Mouse (Mus musculus) heart, embryonic 11.5 days (tissue): Measurements from ENCODE around the gene Ism2. TPM values are rescaled to one million over a fixed set of nuclear protein-coding genes. Genes with fewer than 3 reads are reported as not detected.
A peak's percentile ranks its signal among the peaks of the same experiment; 100 is the strongest.

ENCODE experiments used
- ATAC-seq: fragments of 200-750 bp; cut with Nextera tagmentation; replicated peaks from 2 replicates; pipeline ENCODE4 v1.8.0; 2017; ENCODE audit warnings: moderate library complexity; ENCODE audit not compliant: insufficient number of reproducible peaks, low FRiP score, low TSS enrichment
- H3K27ac ChIP-seq: fragments of 300-500 bp; sonication (generic); 2 replicates; pipeline ENCODE4 v1.5.1; 2014; ENCODE audit warnings: mild to moderate bottlenecking, low read depth, low read length
- H3K27me3 ChIP-seq: fragments of 300-500 bp; sonication (generic); 2 replicates; pipeline ENCODE4 v1.6.1; 2014; ENCODE audit warnings: mild to moderate bottlenecking, low read length, mixed read lengths; ENCODE audit not compliant: control insufficient read depth, insufficient read depth
- H3K36me3 ChIP-seq: fragments of 300-500 bp; sonication (generic); 2 replicates; pipeline ENCODE4 v1.6.1; 2014; ENCODE audit warnings: mild to moderate bottlenecking, low read length, moderate library complexity, mixed read lengths; ENCODE audit not compliant: control insufficient read depth, insufficient read depth
- H3K4me1 ChIP-seq: fragments of 300-500 bp; sonication (generic); 2 replicates; pipeline ENCODE4 v1.6.1; 2014; ENCODE audit warnings: low read length; ENCODE audit not compliant: control insufficient read depth, insufficient read depth
- H3K4me2 ChIP-seq: fragments of 300-500 bp; sonication (generic); 2 replicates; pipeline ENCODE4 v1.6.1; 2014; ENCODE audit warnings: mild to moderate bottlenecking, moderate library complexity
- H3K4me3 ChIP-seq: fragments of 300-500 bp; sonication (generic); 2 replicates; pipeline ENCODE4 v1.5.1; 2014; ENCODE audit warnings: low read depth, low read length
- H3K9ac ChIP-seq: fragments of 300-500 bp; sonication (generic); 2 replicates; pipeline ENCODE4 v1.6.1; 2014; ENCODE audit warnings: mild to moderate bottlenecking, low read depth, low read length, moderate library complexity
- H3K9me3 ChIP-seq: fragments of 300-500 bp; sonication (generic); replicated peaks from 2 replicates; pipeline ENCODE4 v1.6.1; 2016; ENCODE audit warnings: low read length; ENCODE audit not compliant: control insufficient read depth
- WGBS: fragments of 180-500 bp; shearing (Covaris S2); extraction: QIAGEN DNeasy Blood & Tissue Kit; methylation state at CpG from one replicate; pipeline ENCODE4 v1.1.7; 2014; ENCODE audit not compliant: insufficient replicate concordance; 5-methylcytosine and 5-hydroxymethylcytosine counted together
- polyA plus RNA-seq: library from polyadenylated mRNA; unstranded; fragments of >200 nt; fragmentation: Nextera tagmentation; extraction: Ambion mirVana; gene quantifications from 2 replicates; pipeline ENCODE4 v1.2.1, GENCODE M21; 2014

Ism2 gene
- polyA plus RNA-seq, 1 experiment from 2014 or later = 0.83 TPM

- no peak overlapping the region for H3K9ac ChIP-seq
- WGBS = 46% methylated on average over 13 of the region's 13 CpGs
- no peak overlapping the region for H3K4me3 ChIP-seq
- H3K9me3 ChIP-seq = no peaks in the 10 kb centered on the region
- ATAC-seq = no peak
- peaks cover 15% of the 10 kb centered on the region; the same call in 1 of the 2 replicates for H3K36me3 ChIP-seq
- H3K27ac ChIP-seq = no peak overlapping the region
- H3K27me3 ChIP-seq = peaks cover 3% of the 10 kb centered on the region; the same call in 1 of the 2 replicates
- no peak overlapping the region for H3K4me2 ChIP-seq
- H3K4me1 ChIP-seq = no peaks in the 10 kb centered on the region; the same call in 1 of the 2 replicates
Observed at GRCm38 (mm10) chr12:87305767-87306583, 6.5 kb upstream of the Ism2 start.

DNA sequence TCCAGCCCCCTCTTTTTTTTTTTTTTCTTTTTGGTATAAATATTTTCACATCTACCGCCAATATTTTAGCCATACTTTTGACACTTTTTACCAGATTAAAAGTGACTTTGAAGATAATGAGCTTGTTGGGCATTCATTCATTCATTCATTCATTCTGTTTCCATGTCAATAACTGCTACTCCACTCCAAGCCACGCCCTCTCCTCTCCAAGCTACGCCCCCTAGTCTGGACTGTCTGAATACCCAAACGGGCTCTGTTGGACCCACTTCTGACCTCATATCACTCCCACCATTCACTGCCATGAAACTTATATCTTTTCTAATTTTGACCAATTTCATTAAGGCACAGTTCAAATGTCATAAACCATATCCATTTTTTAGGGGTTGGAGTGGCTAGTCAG, 1.7 kb upstream of the Ism2 start:
- H3K4me1 ChIP-seq = peaks cover 5% of the 10 kb centered on the region
- no peak overlapping the region for H3K27ac ChIP-seq
- H3K9me3 ChIP-seq = no peaks in the 10 kb centered on the region
- 45% methylated on average over 4 of the region's 4 CpGs for WGBS
- peaks cover 13% of the 10 kb centered on the region for H3K27me3 ChIP-seq
- no peak overlapping the region for H3K9ac ChIP-seq
- no peaks in the 10 kb centered on the region for H3K36me3 ChIP-seq
- H3K4me3 ChIP-seq = no peak overlapping the region
- H3K4me2 ChIP-seq = no peak overlapping the region
- ATAC-seq = no peak

DNA sequence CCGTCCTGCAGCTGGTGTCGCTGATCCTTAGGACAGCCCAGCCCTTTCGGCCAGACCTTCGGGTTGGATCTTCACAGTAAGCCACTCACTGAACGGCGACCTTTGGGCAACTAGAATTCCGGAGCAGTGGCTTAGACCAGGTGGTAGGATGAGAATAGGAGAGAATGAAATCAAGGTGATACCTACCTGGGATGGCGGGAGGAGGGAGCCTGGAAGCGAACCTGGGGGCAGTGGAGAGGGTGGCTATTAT, 861 bp upstream of the Ism2 start:
- H3K4me1 ChIP-seq = peaks cover 5% of the 10 kb centered on the region
- ATAC-seq = no peak
- peak overlapping the region; percentile 79 for H3K4me3 ChIP-seq
- peaks cover 13% of the 10 kb centered on the region for H3K27me3 ChIP-seq
- under 1% methylated on average over 9 of the region's 9 CpGs for WGBS
- H3K4me2 ChIP-seq = peak overlapping the region; percentile 99
- peak overlapping the region; percentile 77 for H3K9ac ChIP-seq
- no peaks in the 10 kb centered on the region for H3K9me3 ChIP-seq
- H3K36me3 ChIP-seq = no peaks in the 10 kb centered on the region
- no peak overlapping the region for H3K27ac ChIP-seq

DNA sequence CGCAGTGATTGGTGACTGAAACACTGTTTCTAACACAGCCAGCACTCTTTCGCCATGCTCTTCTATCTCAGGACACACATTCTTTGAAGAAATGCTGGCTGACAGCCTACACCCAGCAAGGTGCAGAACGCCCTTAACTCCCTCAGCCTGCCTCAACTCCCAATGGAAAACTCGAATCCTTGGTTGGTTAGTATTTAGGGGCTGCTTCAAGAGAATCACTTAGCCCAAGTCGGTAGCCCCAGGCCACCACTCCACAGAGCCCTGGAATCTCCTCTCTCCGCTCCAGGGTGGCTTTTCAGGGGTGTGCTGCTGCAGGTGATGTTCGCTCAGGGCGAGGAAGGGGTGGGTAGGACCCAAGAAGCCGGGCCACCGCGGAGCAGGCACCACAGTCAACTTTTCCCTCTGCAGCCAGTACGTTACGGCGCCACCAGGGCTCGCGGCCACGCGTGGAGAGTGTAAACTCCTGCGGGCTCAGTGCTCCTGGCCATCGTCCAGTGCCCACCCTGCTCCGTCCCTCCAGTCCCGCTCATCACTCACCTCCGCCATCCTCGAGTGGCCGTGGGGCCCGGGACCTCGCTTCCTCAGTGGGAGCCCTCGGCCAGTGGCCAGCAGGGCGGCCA, 358 bp downstream of the Ism2 start:
- peak overlapping the region; percentile 99 for H3K4me2 ChIP-seq
- no peaks in the 10 kb centered on the region for H3K9me3 ChIP-seq
- H3K36me3 ChIP-seq = no peaks in the 10 kb centered on the region
- peaks cover 13% of the 10 kb centered on the region for H3K27me3 ChIP-seq
- no peak for ATAC-seq
- H3K27ac ChIP-seq = no peak overlapping the region
- peak overlapping the region; percentile 77 for H3K9ac ChIP-seq
- 6% methylated on average over 29 of the region's 29 CpGs for WGBS
- H3K4me3 ChIP-seq = peak overlapping the region; percentile 79
- peaks cover 5% of the 10 kb centered on the region for H3K4me1 ChIP-seq

- no peaks in the 10 kb centered on the region for H3K36me3 ChIP-seq
- no peak overlapping the region for H3K27ac ChIP-seq
- no peak overlapping the region for H3K9ac ChIP-seq
- no peak overlapping the region for H3K4me2 ChIP-seq
- H3K4me3 ChIP-seq = no peak overlapping the region
- no peaks in the 10 kb centered on the region for H3K9me3 ChIP-seq
- 63% methylated on average over 6 of the region's 6 CpGs for WGBS
- H3K4me1 ChIP-seq = no peaks in the 10 kb centered on the region
- no peaks in the 10 kb centered on the region; the same call in 1 of the 2 replicates for H3K27me3 ChIP-seq
- ATAC-seq = no peak
Observed at GRCm38 (mm10) chr12:87293934-87294333, 5.6 kb downstream of the Ism2 start.

DNA sequence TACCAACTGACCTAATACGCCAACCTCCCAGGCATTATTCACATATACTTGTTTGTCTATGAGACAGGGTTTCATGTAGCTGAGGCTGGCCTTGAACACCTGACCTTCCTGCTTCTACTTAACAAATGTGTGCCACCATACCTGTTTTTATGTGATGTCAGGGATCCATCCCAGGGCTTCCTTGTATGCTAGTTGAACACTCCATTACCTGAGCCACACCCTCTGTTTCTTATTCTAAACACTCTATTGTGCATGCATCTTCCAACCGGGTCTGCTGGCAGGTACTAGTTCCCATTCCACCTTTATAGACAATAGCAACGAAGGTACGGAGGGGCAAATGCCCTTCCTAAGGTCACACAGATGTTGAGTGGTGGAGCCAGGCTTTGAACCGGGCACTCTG, 10.4 kb downstream of the Ism2 start:
- no peaks in the 10 kb centered on the region for H3K9me3 ChIP-seq
- H3K4me2 ChIP-seq = no peak overlapping the region
- H3K27me3 ChIP-seq = no peaks in the 10 kb centered on the region
- H3K4me3 ChIP-seq = no peak overlapping the region
- no peaks in the 10 kb centered on the region for H3K36me3 ChIP-seq
- no peak for ATAC-seq
- H3K9ac ChIP-seq = no peak overlapping the region
- WGBS = 83% methylated on average over 5 of the region's 5 CpGs
- no peak overlapping the region for H3K27ac ChIP-seq
- no peaks in the 10 kb centered on the region for H3K4me1 ChIP-seq

DNA sequence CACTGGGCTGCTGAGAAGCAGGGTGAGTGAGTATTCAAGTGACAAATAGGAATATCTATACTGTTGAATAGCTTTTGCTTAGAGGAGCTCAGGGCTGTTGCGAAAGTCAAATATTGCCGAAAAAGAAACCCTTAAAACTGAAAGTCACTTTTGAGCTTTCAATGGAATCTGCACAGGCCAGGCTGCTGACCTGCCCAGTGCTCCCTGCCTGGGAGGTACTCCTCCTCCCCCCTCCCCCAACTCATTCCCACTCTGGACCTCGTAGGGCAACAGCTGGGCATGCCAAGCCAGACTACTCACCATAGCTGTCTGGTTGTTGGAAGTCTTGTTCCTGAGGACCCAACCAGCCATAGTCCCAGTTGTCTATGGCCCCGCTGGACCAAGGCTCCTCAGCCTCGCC, 14.8 kb downstream of the Ism2 start:
- no peak overlapping the region for H3K4me3 ChIP-seq
- no peak overlapping the region for H3K4me2 ChIP-seq
- peaks cover 3% of the 10 kb centered on the region for H3K4me1 ChIP-seq
- H3K27ac ChIP-seq = no peak overlapping the region
- H3K36me3 ChIP-seq = no peaks in the 10 kb centered on the region
- no peak overlapping the region for H3K9ac ChIP-seq
- no peak for ATAC-seq
- 81% methylated on average over 5 of the region's 5 CpGs for WGBS
- no peaks in the 10 kb centered on the region for H3K27me3 ChIP-seq
- H3K9me3 ChIP-seq = no peaks in the 10 kb centered on the region

GRCm38 (mm10) chr12:87284268-87284667, 15.2 kb downstream of the Ism2 start:
- no peak overlapping the region for H3K4me2 ChIP-seq
- H3K4me3 ChIP-seq = no peak overlapping the region
- H3K9ac ChIP-seq = no peak overlapping the region
- no peaks in the 10 kb centered on the region for H3K27me3 ChIP-seq
- H3K27ac ChIP-seq = no peak overlapping the region
- peaks cover 8% of the 10 kb centered on the region for H3K4me1 ChIP-seq
- ATAC-seq = no peak
- H3K9me3 ChIP-seq = no peaks in the 10 kb centered on the region
- no peaks in the 10 kb centered on the region for H3K36me3 ChIP-seq
- 77% methylated on average over 4 of the region's 4 CpGs for WGBS

DNA sequence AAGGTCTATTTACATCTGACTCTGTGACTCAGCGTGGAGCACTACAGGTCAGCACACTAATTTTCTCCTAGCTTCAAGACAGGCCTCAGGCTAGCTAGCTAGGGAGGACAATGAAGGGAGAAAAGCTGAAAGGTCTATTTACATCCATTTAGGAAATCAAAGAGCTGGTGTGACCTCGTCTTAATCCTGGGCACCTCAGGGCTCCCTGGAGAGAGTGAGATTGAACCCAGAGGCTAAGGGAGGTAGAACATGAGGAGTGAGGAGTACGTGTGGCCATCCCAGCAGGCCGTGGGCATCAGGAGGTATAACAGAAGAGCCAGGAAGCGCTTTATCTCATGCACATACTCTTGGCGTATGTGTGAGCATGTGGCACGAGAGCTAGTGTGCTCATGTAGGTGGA, 15.8 kb downstream of the Ism2 start:
- H3K9me3 ChIP-seq = no peaks in the 10 kb centered on the region
- H3K36me3 ChIP-seq = no peaks in the 10 kb centered on the region
- H3K27me3 ChIP-seq = no peaks in the 10 kb centered on the region
- no peak for ATAC-seq
- H3K4me3 ChIP-seq = no peak overlapping the region
- H3K4me1 ChIP-seq = peaks cover 13% of the 10 kb centered on the region
- H3K27ac ChIP-seq = no peak overlapping the region
- H3K9ac ChIP-seq = no peak overlapping the region
- WGBS = 64% methylated on average over 7 of the region's 7 CpGs
- H3K4me2 ChIP-seq = no peak overlapping the region
